9 mouse cellular contexts compared by ENCODE assay signal in genomic region chr4:129928124-129928751, GRCm38 (mm10). TPM values are rescaled to one million over a fixed set of nuclear protein-coding genes. Genes with fewer than 3 reads are reported as not detected.
DNase-seq lines count a peak whose midpoint lies in the region; ATAC-seq and TF ChIP-seq lines count a peak whose summit lies in the region.
"Had no signal": no experiment of that assay in that cellular context is flagged by ENCODE, and none has a peak within 500 bp of the region (broad histone marks: within the 10 kb centered on the region; RNA-seq: fewer than 3 reads in every experiment).

No protein-coding gene starts in this region.

- H3K27ac ChIP-seq in bone marrow macrophage, adult 2 months (ENCODE audit: insufficient read depth, low read depth, low read length): no peak overlapping the region
- no peak overlapping the region for H3K27ac ChIP-seq in heart, embryonic 14.5 days (replicated peaks in 1 of 2; ENCODE audit: control insufficient read depth in 1 of 2, insufficient read depth in 1 of 2, low read depth in 2 of 2, low read length in 2 of 2)
- no peak overlapping the region for H3K27ac ChIP-seq in liver, embryonic 14.5 days
- H3K27ac ChIP-seq in neural tube, embryonic 11.5 days (ENCODE audit: low read depth, low read length): no peak overlapping the region
- no peak overlapping the region for H3K27ac ChIP-seq in testis, adult 2 months (ENCODE audit: control insufficient read depth, insufficient read depth, low read depth, low read length)

- H3K4me2 ChIP-seq in heart, embryonic 14.5 days (ENCODE audit: low read length): peak overlapping the region; percentile 57
- H3K4me2 ChIP-seq in liver, embryonic 14.5 days (ENCODE audit: low read depth): peak overlapping the region; percentile 43
- H3K4me2 ChIP-seq in neural tube, embryonic 11.5 days (ENCODE audit: low read depth): peak overlapping the region; percentile 24

- 5% methylated on average over 19 of the region's 19 CpGs for WGBS in heart, embryonic 14.5 days
- WGBS in liver, embryonic 14.5 days (ENCODE audit: insufficient replicate concordance): under 1% methylated on average over 19 of the region's 19 CpGs
- WGBS in neural tube, embryonic 11.5 days: 7% methylated on average over 19 of the region's 19 CpGs

- H3K4me1 ChIP-seq in bone marrow macrophage, adult 2 months (ENCODE audit: control insufficient read depth, insufficient read depth, low read length): peaks cover 4% of the 10 kb centered on the region
- H3K4me1 ChIP-seq in heart, embryonic 14.5 days (ENCODE audit: control insufficient read depth in 2 of 2, insufficient read depth in 2 of 2, low read length in 2 of 2): peaks cover 17 to 26% of the 10 kb centered on the region in 2 experiments
- peaks cover 4 to 5% of the 10 kb centered on the region in 2 experiments; a peak in 3 of 4 replicates for H3K4me1 ChIP-seq in liver, embryonic 14.5 days (replicated peaks; ENCODE audit: control insufficient read depth in 2 of 2, insufficient read depth in 2 of 2, low read length in 1 of 2)
- H3K4me1 ChIP-seq in neural tube, embryonic 11.5 days (ENCODE audit: control insufficient read depth, insufficient read depth, low read length): no peaks in the 10 kb centered on the region
- peaks cover 7% of the 10 kb centered on the region for H3K4me1 ChIP-seq in testis, adult 2 months (ENCODE audit: control insufficient read depth, insufficient read depth, low read length)

- DNase-seq in CD4-positive, CD25-positive, alpha-beta regulatory T cell, adult 2 months (ENCODE audit: low read depth, low spot score): peak; percentile 91
- peak; percentile 89 for DNase-seq in kidney, postnatal 10 days
- peak; percentile 28 to 41 (median 29) for DNase-seq in liver, embryonic 14.5 days (ENCODE audit: low read depth in 3 of 3, low spot score in 3 of 3)
- peak; percentile 83 for DNase-seq in neural tube, embryonic 11.5 days (ENCODE audit: low spot score)

- peak; percentile 59; the same call in 1 of the 2 replicates for ATAC-seq in erythroid progenitor cell, adult 5-6 weeks (replicated peaks; ENCODE audit: low FRiP score, poor library complexity, severe bottlenecking)
- 0 out of 2 replicates have a peak, but pooled peaks have one; percentile 15 for ATAC-seq in heart, embryonic 14.5 days (ENCODE audit: insufficient number of reproducible peaks, insufficient read depth, low FRiP score, low read depth)
- no peak for ATAC-seq in liver, embryonic 14.5 days (ENCODE audit: insufficient read depth)
- ATAC-seq in neural tube, embryonic 11.5 days (ENCODE audit: insufficient read depth, low FRiP score, low TSS enrichment): no peak

- TF ChIP-seq EP300 in liver, embryonic 14.5 days (IDR thresholded peaks at IDR 0.05; ENCODE audit: low read depth): no peak

- no peak for TF ChIP-seq POLR2A in bone marrow macrophage, adult 2 months (IDR thresholded peaks at IDR 0.05; ENCODE audit: borderline replicate concordance, low read depth, low read length)
- no peak for TF ChIP-seq POLR2A in testis, adult 2 months (IDR thresholded peaks at IDR 0.05; ENCODE audit: control insufficient read depth, low read depth, low read length)

- TF ChIP-seq CTCF in bone marrow macrophage, adult 2 months (IDR thresholded peaks at IDR 0.05; ENCODE audit: low read depth, low read length): peak; percentile 91
- TF ChIP-seq CTCF in liver, embryonic 14.5 days (IDR thresholded peaks at IDR 0.05; ENCODE audit: low read depth): peak; percentile 96
- peak; percentile 92 for TF ChIP-seq CTCF in testis, adult 2 months (IDR thresholded peaks at IDR 0.05; ENCODE audit: control insufficient read depth, insufficient read depth, insufficient replicate concordance, low read depth, low read length)

- peak overlapping the region; percentile 49; the same call in 1 of the 2 replicates for H3K4me3 ChIP-seq in bone marrow macrophage, adult 2 months (ENCODE audit: insufficient read depth, low read length)
- no peak overlapping the region for H3K4me3 ChIP-seq in heart, embryonic 14.5 days (ENCODE audit: control insufficient read depth in 1 of 2, insufficient read depth in 1 of 2, low read depth in 1 of 2, low read length in 2 of 2)
- no peak overlapping the region for H3K4me3 ChIP-seq in liver, embryonic 14.5 days (ENCODE audit: insufficient read depth in 1 of 2, low read depth in 2 of 2, low read length in 2 of 2)
- no peak overlapping the region for H3K4me3 ChIP-seq in neural tube, embryonic 11.5 days (ENCODE audit: low read depth, low read length)
- H3K4me3 ChIP-seq in testis, adult 2 months (ENCODE audit: control insufficient read depth, low read depth, low read length): peak overlapping the region; percentile 25

- H3K9me3 ChIP-seq in heart, embryonic 14.5 days (ENCODE audit: control insufficient read depth, low read length): no peaks in the 10 kb centered on the region
- no peaks in the 10 kb centered on the region for H3K9me3 ChIP-seq in liver, embryonic 14.5 days (ENCODE audit: control insufficient read depth, low read length)
- H3K9me3 ChIP-seq in neural tube, embryonic 11.5 days (ENCODE audit: control insufficient read depth, low read length): no peaks in the 10 kb centered on the region

- no peaks in the 10 kb centered on the region for H3K36me3 ChIP-seq in heart, embryonic 14.5 days (ENCODE audit: control insufficient read depth, insufficient read depth, low read length)
- H3K36me3 ChIP-seq in liver, embryonic 14.5 days (replicated peaks; ENCODE audit: control insufficient read depth, insufficient read depth, low read depth): no peaks in the 10 kb centered on the region
- H3K36me3 ChIP-seq in neural tube, embryonic 11.5 days (ENCODE audit: control insufficient read depth, insufficient read depth, low read length): no peaks in the 10 kb centered on the region
- no peaks in the 10 kb centered on the region for H3K36me3 ChIP-seq in testis, adult 2 months (ENCODE audit: control insufficient read depth, insufficient read depth, low read length)

- no peaks in the 10 kb centered on the region for H3K27me3 ChIP-seq in heart, embryonic 14.5 days (ENCODE audit: control insufficient read depth, insufficient read depth, low read length)
- H3K27me3 ChIP-seq in liver, embryonic 14.5 days (ENCODE audit: control insufficient read depth, insufficient read depth, low read length): no peaks in the 10 kb centered on the region
- H3K27me3 ChIP-seq in neural tube, embryonic 11.5 days (ENCODE audit: control insufficient read depth, insufficient read depth, low read length): no peaks in the 10 kb centered on the region
- H3K27me3 ChIP-seq in testis, adult 2 months (ENCODE audit: control insufficient read depth, insufficient read depth, low read length): no peaks in the 10 kb centered on the region

- peak overlapping the region; percentile 27; the same call in 1 of the 2 replicates for H3K9ac ChIP-seq in heart, embryonic 14.5 days (ENCODE audit: low read length)
- no peak overlapping the region for H3K9ac ChIP-seq in liver, embryonic 14.5 days (replicated peaks)
- H3K9ac ChIP-seq in neural tube, embryonic 11.5 days (ENCODE audit: low read length): no peak overlapping the region

RNA-seq across cellular contexts. Expression of gene Spocd1, which starts 0.8 kb away (rescaled TPM):
- not detected in 2 replicates for polyA plus RNA-seq in bone marrow macrophage, adult 2 months (2012; ENCODE audit: insufficient read depth, insufficient read length, missing spikeins)
- total RNA-seq in erythroid progenitor cell, adult 5-6 weeks (2015; ENCODE audit: low replicate concordance): 0.36 TPM in 1 of 2 replicates, not detected in the other
- not detected in 2 replicates for total RNA-seq in erythroid progenitor cell, adult 5-6 weeks (2017; ENCODE audit: low replicate concordance)
- 0.24 and 0.47 TPM in 2 replicates for polyA plus RNA-seq in heart, embryonic 14.5 days (2014; fragmentation: Nextera tagmentation; extraction: Ambion mirVana)
- 0.03 TPM in 1 of 2 replicates, not detected in the other for polyA plus RNA-seq in liver, embryonic 14.5 days (2012; rRNA removed)
- polyA plus RNA-seq in liver, embryonic 14.5 days (2014; fragmentation: Nextera tagmentation; extraction: Ambion mirVana): 0.11 TPM in 1 of 2 replicates, not detected in the other
- not detected in 2 replicates for polyA plus RNA-seq in neural tube, embryonic 11.5 days (2014; fragmentation: Nextera tagmentation; extraction: Ambion mirVana)
- 5.1 and 5.4 TPM in 2 replicates for polyA plus RNA-seq in testis, adult 2 months (2012; rRNA removed)
- polyA plus RNA-seq: gonadal fat pad, adult 2 months had no signal

RNA-seq across cellular contexts. Expression of gene Adgrb2, which starts 56.4 kb away (rescaled TPM):
- polyA plus RNA-seq in bone marrow macrophage, adult 2 months (2012; ENCODE audit: insufficient read depth, insufficient read length, missing spikeins): not detected in 2 replicates
- not detected in 2 replicates for total RNA-seq in erythroid progenitor cell, adult 5-6 weeks (2015; ENCODE audit: low replicate concordance)
- total RNA-seq in erythroid progenitor cell, adult 5-6 weeks (2017; ENCODE audit: low replicate concordance): not detected in 2 replicates
- 1.7 and 2.6 TPM in 2 replicates for polyA plus RNA-seq in heart, embryonic 14.5 days (2014; fragmentation: Nextera tagmentation; extraction: Ambion mirVana)
- polyA plus RNA-seq in liver, embryonic 14.5 days (2012; rRNA removed): 0.22 and 0.24 TPM in 2 replicates
- 0.15 TPM in 1 of 2 replicates, not detected in the other for polyA plus RNA-seq in liver, embryonic 14.5 days (2014; fragmentation: Nextera tagmentation; extraction: Ambion mirVana)
- 2.5 and 2.8 TPM in 2 replicates for polyA plus RNA-seq in neural tube, embryonic 11.5 days (2014; fragmentation: Nextera tagmentation; extraction: Ambion mirVana)
- 1.2 and 1.6 TPM in 2 replicates for polyA plus RNA-seq in testis, adult 2 months (2012; rRNA removed)

Comparison
In these comparisons a context has a peak if more than half of its experiments do, and no peak if none do; other contexts are left out.
1. DNase-seq: peak in every context shown above with its lines; median percentile 91 in CD4-positive, CD25-positive, alpha-beta regulatory T cell, adult 2 months; 89 in kidney, postnatal 10 days; 83 in neural tube, embryonic 11.5 days; 29 in liver, embryonic 14.5 days.
2. H3K4me3 ChIP-seq: peak in bone marrow macrophage, adult 2 months (single experiment) and testis, adult 2 months (single experiment); none in heart, embryonic 14.5 days (0 of 2), liver, embryonic 14.5 days (0 of 2) and neural tube, embryonic 11.5 days (single experiment).
3. ATAC-seq: peak in erythroid progenitor cell, adult 5-6 weeks (single experiment) and heart, embryonic 14.5 days (single experiment); none in liver, embryonic 14.5 days (single experiment) and neural tube, embryonic 11.5 days (single experiment).
4. Peak in every context shown above with its lines, with median percentiles within 50 percentile points of each other: CTCF ChIP-seq and H3K4me2 ChIP-seq.